Mouse (Mus musculus) A20 (cell line): ENCODE data around the gene Cnpy1.

Experiments
- DNase-seq: peaks from one replicate; pipeline ENCODE4 v3.0.0-alpha.2; 2011; ENCODE audit warnings: low read depth, low spot score

Gene Cnpy1

GRCm38 (mm10) chr5:28191201-28192098 lies 54.2 kb downstream of the Cnpy1 start:
- DNase-seq, result no peak

- no peak for DNase-seq
These were observed 66.3 kb downstream of the Cnpy1 start for GRCm38 (mm10) chr5:28179237-28179790.

GRCm38 (mm10) chr5:28178322-28178721 lies 67.3 kb downstream of the Cnpy1 start:
- DNase-seq, result no peak

- peak; percentile 50 for DNase-seq
These were observed 69.0 kb downstream of the Cnpy1 start for GRCm38 (mm10) chr5:28176585-28176984.

- DNase-seq, result peak; percentile 4
These were observed 69.6 kb downstream of the Cnpy1 start for GRCm38 (mm10) chr5:28176023-28176422.

- DNase-seq, result peak; percentile 46
These were observed 70.1 kb downstream of the Cnpy1 start for GRCm38 (mm10) chr5:28175570-28175919.

GRCm38 (mm10) chr5:28174876-28175569 lies 70.6 kb downstream of the Cnpy1 start:
- DNase-seq, result no peak

- no peak for DNase-seq
These were observed 71.5 kb downstream of the Cnpy1 start for GRCm38 (mm10) chr5:28174086-28174485.

GRCm38 (mm10) chr5:28173674-28174073 lies 71.9 kb downstream of the Cnpy1 start:
- no peak for DNase-seq

GRCm38 (mm10) chr5:28172921-28173670 lies 72.5 kb downstream of the Cnpy1 start:
- DNase-seq, result no peak

- no peak for DNase-seq
These were observed 73.2 kb downstream of the Cnpy1 start for GRCm38 (mm10) chr5:28172261-28172920.

- DNase-seq, result no peak
These were observed 73.9 kb downstream of the Cnpy1 start for GRCm38 (mm10) chr5:28171667-28172066.

GRCm38 (mm10) chr5:28170892-28171291 lies 74.7 kb downstream of the Cnpy1 start:
- no peak for DNase-seq

GRCm38 (mm10) chr5:28170081-28170480 lies 75.5 kb downstream of the Cnpy1 start:
- no peak for DNase-seq

GRCm38 (mm10) chr5:28169166-28169801 lies 76.3 kb downstream of the Cnpy1 start:
- no peak for DNase-seq

GRCm38 (mm10) chr5:28168253-28169165 lies 77.1 kb downstream of the Cnpy1 start:
- DNase-seq, result no peak

- DNase-seq, result no peak
These were observed 77.9 kb downstream of the Cnpy1 start for GRCm38 (mm10) chr5:28167611-28168252.

- DNase-seq, result no peak
These were observed 79.1 kb downstream of the Cnpy1 start for GRCm38 (mm10) chr5:28166256-28167231.
